Mouse (Mus musculus): ENCODE results near the gene Tfdp1.

Gene Tfdp1

DNA sequence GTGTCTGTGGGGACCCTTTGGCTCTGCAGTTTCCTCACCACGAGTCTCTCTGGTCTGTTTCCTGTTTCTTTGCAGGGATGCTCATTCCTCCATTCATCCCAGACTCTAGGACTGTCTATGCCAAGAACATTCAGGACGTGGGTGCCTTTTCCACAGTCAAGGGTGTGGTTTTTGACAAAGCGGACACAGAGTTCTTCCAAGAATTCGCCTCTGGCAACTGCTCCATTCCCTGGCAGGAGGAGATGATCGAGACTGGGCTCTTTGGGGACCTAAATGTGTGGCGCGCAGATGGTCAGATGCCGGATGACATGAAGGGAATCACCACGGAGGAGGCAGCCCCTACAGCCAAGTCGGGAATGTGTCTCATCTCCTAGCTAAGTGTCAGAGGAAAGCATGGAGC, 77.3 kb downstream of the Tfdp1 start:
- DNase-seq (ENCODE audit: low read depth, low spot score), result no peak

DNA sequence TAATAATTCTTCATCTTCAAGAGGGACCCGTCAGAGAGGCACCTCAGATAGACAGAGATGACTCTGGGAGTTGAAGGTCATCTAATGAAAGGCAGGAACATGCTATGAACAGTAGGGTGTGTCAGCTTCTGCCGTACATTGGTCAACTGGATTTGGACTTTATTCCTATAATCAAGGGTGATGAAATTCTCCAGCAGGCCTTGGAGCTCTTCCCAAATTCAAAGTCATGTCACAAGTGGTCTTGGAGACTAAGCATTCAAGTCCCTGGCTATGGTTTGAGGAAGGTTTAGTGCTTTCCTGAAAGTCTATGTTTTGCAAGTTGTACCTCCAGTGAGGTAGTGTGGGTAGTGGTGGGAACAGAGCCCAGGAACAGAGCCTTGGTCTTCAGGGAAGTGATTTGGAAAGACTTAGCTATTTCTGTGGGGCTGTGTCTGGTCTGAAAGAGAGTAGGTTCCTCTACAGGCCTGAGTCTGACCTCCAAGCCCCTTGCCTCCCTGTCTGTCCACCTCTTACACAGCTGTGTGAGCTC, 80.6 kb downstream of the Tfdp1 start:
- no peak for DNase-seq (ENCODE audit: low read depth, low spot score)

- no peak for DNase-seq (ENCODE audit: low read depth, low spot score)
Measured at GRCm38 (mm10) chr8:13420970-13421369, 82.4 kb downstream of the Tfdp1 start.

DNA sequence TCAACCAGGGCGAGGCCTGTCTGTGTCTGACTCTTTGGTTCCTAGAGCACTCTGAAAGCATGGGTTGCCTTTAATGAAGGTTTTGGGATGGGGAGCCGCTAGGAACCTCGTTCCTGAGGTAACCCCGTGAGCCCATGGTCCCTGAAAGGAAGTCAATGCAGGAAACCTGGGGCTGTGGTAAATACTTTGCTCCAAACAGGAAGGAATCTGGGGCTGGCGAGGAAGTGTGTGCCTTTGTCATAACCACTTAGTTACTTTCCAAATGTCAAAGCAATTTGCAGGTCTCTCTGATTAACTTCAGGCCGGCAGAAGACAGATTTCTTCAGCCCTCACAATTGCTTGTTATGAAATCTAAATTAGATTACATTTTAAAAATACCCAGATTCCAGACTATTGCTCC, 88.8 kb downstream of the Tfdp1 start:
- no peak for DNase-seq (ENCODE audit: low read depth, low spot score)

All from 3T3-L1 (cell line).